Mouse (Mus musculus) left cerebral cortex, adult 8-10 months (tissue): ENCODE measurements at regions not wholly inside any gene's neighbourhood (a gene's known extent, or its start where the extent isn't known, plus 50 kb on each side); places are given as distances from the start of the nearest gene placed in this dataset.
A peak's percentile ranks its signal among the peaks of the same experiment; 100 is the strongest.

Experiments used
- DNase-seq, 2 experiments: peaks; one replicate each; pipeline ENCODE4 v3.0.0; 2022; ENCODE audit warnings: low spot score in 2 of 2

DNA sequence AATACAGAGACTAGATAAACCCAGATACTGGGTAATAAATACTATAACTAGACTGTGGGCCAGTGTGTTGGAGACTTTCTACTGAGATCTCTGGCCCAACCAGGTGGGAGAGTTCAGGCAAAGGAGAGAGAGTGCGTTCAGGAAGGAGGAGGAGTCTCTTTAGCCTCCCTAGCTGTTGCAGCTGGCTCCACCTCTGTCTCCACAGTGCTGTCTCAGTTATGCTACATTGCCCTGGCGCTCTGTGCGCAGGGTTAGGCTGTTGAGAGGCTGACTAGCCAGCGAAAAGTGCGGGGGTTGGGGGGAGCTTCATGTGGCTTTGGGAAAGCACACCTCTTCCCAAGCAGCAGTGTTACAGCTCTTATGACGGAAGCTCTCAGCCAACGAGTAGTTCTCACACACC, 104.7 kb upstream of the Syndig1 start:
- DNase-seq: no peak

DNA sequence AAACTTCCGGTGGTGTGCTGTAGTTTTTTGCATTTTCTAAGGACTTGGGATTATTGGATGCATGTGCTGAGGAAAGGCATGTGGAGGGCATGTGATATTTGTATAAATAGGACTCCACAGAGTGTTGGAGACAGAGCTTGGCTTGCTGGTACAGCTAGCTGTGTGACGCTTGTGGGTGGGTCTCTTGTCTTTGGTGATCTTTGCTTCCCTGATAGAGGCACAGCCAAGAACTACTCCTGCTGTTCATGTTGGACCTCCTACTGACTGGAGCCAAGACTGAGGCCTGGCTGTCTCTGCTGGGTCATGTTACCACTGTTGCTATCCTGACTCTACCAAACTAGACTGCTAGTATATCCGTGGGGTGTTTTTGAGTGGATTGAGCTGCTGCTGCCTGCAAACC, 103.1 kb upstream of the Syndig1 start:
- DNase-seq: no peak

DNA sequence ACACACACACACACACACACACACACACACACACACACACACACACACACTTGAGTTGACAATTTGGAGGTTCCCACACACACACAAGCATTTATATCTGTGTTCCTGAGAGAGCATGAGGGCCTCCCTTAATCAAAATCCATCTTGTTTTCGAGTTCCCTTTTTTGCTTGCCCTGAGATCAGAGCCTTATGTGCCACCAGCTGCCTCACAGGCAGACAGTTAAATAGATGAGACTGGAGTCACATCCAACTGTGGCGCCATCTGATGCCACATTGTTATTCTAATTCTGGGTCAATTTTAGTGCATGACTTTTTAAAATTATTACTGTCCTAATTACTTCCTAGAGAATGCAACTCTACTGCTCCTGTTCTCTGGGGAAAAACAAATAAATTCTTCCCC, 91.2 kb upstream of the Syndig1 start:
- no peak for DNase-seq

DNA sequence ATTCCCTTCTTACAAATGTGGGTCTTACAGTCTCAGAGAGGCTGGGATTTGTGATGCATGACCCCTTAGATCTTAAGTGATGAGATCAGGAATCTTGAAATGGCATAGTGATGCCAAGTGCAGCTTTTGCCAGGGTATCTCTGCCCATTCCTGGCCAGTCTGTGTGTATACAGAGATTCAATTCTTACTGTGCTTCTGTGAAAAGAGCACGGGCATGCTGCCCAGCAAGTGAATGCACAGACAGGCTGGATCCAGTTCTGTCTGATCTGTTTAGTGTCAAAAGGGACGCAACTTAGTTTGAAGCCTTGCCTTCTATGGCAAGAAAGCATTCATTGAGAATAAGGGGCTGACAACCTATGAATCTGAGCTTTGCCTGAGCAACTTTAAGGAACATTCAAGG, 89.1 kb upstream of the Syndig1 start:
- DNase-seq: no peak

DNA sequence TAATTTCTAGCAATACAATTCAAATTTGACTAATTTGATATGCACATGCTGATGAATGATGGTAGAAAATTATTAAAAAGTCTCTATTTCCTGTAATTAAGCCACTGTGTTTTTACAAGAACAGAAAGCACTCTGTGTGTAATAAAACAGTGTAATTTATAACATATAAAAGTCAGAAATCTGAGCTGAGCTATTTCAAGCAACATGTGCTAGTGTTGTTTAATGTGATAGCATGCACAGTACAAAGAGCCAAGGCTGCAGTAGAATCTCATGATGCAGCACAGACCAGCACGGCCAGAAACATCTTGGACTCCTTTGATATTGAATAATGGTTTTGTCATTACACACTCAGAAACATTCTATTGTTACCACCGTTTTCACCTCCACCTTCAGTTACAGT, 86.3 kb upstream of the Syndig1 start:
- no peak for DNase-seq

DNA sequence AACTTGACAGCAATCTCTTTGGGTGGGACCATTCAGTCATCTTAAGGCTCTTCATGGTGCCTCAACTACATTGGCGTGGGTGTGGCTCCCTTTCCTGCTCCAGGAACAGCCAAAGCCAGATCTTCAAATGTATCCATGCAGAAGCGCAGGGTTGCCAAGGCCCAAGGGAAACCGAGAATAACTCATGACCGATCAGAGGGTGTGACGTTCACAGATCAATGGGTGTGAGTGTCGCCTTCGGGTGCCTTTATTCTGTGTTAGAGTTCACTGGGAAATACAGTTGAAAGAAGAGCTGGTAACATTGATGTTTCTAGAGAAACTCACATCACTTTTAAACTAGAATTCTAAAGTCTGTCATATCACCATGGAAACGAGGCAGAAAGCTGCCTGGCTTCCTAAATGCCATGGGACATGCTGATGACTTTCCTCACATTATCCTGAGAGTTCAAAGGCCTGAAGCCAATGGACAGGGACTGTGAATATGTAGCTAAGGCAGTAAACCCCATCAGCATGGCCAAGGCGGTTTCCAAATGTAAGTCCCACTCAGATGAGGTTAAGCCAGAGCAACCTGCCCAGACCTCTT, 80.7 kb upstream of the Syndig1 start:
- DNase-seq: peak in 1 of 2 experiments; percentile 3

DNA sequence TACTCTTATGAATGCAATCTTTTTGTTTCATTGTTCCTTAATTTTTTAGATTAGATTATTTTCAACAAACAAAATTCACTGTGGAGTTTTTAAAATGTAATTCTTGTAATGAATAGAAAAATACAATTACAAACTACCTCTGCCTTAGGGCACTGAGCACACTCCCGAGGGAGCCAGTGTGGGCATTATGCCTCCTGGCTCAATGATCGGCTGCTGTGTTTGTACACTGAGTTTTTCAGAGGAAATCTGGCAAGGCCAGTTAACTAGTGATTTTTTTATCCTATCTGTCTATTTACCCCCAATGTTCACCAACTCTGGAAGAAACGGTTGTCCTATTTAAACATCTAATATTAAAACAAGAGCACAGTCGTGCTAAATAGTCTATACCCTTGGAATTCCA, 69.9 kb upstream of the Syndig1 start:
- DNase-seq: no peak

DNA sequence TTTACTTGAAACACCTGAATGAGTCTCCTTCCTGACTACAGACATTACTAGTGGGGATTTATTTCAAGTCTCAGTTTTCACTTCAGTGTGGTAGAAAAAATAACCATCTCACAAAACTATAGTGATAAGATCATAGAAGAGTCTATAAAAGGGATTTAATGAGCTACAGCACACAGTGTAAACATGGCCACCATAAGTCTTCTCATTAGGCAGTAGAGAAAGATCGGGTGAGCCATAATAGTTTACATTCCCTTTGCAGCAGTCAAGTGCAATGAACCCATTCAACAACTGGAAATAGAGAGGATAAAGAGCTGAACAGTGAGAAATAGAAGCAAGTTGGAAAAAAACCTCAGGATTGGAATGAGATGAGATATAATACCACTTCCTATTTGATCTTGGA, 65.1 kb upstream of the Syndig1 start:
- DNase-seq: no peak

DNA sequence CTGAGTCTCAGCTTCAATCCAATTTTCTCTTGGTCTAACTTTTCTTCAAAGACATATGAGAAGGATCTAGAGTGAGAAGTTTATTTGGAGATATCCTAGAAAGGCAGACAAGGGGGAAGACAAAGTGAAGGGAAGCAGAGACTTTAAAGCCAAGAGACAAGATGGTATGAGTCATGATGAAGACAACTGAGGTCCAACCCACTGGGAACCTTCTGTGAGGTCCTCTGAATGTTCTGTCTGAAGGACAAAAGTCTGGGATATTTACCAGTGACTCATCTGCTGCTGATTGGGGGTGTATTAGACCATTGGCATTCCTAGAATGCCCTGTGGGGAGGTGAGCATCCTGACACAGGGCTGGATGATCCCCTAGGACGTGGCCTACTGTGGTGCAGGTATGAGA, 61.0 kb upstream of the Syndig1 start:
- DNase-seq: peak in 1 of 2 experiments; percentile 12

DNA sequence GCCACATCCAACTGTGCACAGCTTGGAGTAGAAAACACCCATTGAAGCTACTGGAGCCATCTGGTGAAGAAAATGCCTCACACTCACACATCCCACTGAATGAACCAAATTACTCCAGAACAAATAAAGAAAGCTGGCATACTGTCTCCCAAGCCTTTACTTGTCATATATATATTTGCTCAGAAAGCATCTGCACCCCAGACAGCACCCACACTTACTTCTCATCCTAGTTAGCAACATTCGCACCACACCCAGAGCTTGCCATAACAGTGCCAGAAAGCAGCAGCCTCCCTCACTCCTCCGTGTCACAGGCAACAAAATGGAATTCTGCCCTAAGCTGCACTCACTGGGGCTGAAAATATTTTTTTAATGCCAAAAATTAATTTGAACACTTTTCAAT, 60.5 kb upstream of the Syndig1 start:
- peak; percentile 13 to 93 for DNase-seq

DNA sequence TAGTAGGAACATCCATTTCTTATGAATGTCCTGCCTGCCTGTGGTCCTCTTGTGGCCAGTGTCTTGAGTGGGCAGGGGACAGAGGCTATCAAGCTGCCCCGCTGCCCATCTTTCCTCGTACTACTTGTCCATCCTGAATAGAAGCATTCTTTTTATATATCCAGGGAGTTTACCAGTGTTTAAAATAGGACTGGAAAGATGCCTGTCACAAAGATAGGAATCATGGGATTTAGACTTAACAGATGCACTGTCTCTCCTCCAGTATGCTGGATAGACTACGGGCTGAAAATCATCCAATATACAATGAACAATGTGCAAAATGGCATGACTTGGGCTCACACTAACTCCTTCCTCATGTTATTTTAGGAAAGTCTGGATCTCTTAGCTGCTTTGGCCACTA, 51.7 kb upstream of the Syndig1 start:
- DNase-seq: no peak
